Mouse (Mus musculus) embryonic facial prominence, embryonic 11.5 days (tissue): Measurements from ENCODE around the gene Mknk2. TPM values are rescaled to one million over a fixed set of nuclear protein-coding genes. Genes with fewer than 3 reads are reported as not detected.

ENCODE experiments used
- ATAC-seq: fragments of 200-750 bp; cut with Nextera tagmentation; replicated peaks from 2 replicates; pipeline ENCODE4 v1.8.0; 2017; ENCODE audit warnings: low read depth; ENCODE audit not compliant: insufficient number of reproducible peaks, low FRiP score, low TSS enrichment
- DNase-seq: peaks from one replicate; pipeline ENCODE4 v3.0.0-alpha.2; 2015; ENCODE audit warnings: low spot score
- H3K27ac ChIP-seq: fragments of 300-500 bp; sonication (generic); replicated peaks from 2 replicates; pipeline ENCODE4 v1.5.1; 2014; ENCODE audit warnings: mild to moderate bottlenecking, low read depth, low read length, control low read depth
- H3K27me3 ChIP-seq: fragments of 300-500 bp; sonication (generic); 2 replicates; pipeline ENCODE4 v1.6.1; 2014; ENCODE audit warnings: mild to moderate bottlenecking, low read length, moderate library complexity, mixed read lengths; ENCODE audit not compliant: control insufficient read depth, insufficient read depth
- H3K36me3 ChIP-seq: fragments of 300-500 bp; sonication (generic); replicated peaks from 2 replicates; pipeline ENCODE4 v1.6.1; 2014; ENCODE audit warnings: low read depth, mild to moderate bottlenecking, low read length, moderate library complexity, mixed read lengths; ENCODE audit not compliant: control insufficient read depth, insufficient read depth
- H3K4me1 ChIP-seq: fragments of 300-500 bp; sonication (generic); 2 replicates; pipeline ENCODE4 v1.6.1; 2014; ENCODE audit warnings: low read length, mixed read lengths; ENCODE audit not compliant: control insufficient read depth, insufficient read depth
- H3K4me2 ChIP-seq: fragments of 300-500 bp; sonication (generic); 2 replicates; pipeline ENCODE4 v1.6.1; 2014; ENCODE audit warnings: low read depth, mild to moderate bottlenecking, control low read depth, low read length, moderate library complexity
- H3K4me3 ChIP-seq: fragments of 300-500 bp; sonication (generic); 2 replicates; pipeline ENCODE4 v1.5.1; 2014; ENCODE audit warnings: low read depth, low read length, control low read depth
- H3K9ac ChIP-seq: fragments of 300-500 bp; sonication (generic); replicated peaks from 2 replicates; pipeline ENCODE4 v1.6.1; 2014; ENCODE audit warnings: mild to moderate bottlenecking, control low read depth, low read length
- H3K9me3 ChIP-seq: fragments of 300-500 bp; sonication (generic); replicated peaks from 2 replicates; pipeline ENCODE4 v1.6.1; 2016; ENCODE audit warnings: mild to moderate bottlenecking, low read length, inconsistent platforms, mixed read lengths; ENCODE audit not compliant: control insufficient read depth
- WGBS: fragments of 180-500 bp; shearing (Covaris S2); extraction: QIAGEN DNeasy Blood & Tissue Kit; methylation state at CpG from one replicate; pipeline ENCODE4 v1.1.7; 2014; 5-methylcytosine and 5-hydroxymethylcytosine counted together
- polyA plus RNA-seq: library from polyadenylated mRNA; unstranded; fragments of >200 nt; fragmentation: Nextera tagmentation; extraction: Ambion mirVana; gene quantifications from 2 replicates; pipeline ENCODE4 v1.2.1, GENCODE M21; 2014

Gene Mknk2
- polyA plus RNA-seq, 1 experiment from 2014 or later = 63.7 TPM

GRCm38 (mm10) chr10:80621940-80622660 lies 55.8 kb downstream of the Mknk2 start:
- peak overlapping the region; percentile 60 for H3K4me2 ChIP-seq
- ATAC-seq (peak; percentile 91), DNase-seq (peak; percentile 100)
- no peaks in the 10 kb centered on the region for H3K36me3 ChIP-seq
- under 1% methylated on average over 64 of the region's 64 CpGs for WGBS
- H3K27ac ChIP-seq = peak overlapping the region; percentile 78
- no peaks in the 10 kb centered on the region for H3K27me3 ChIP-seq
- H3K9ac ChIP-seq = peak overlapping the region; percentile 84
- peaks cover 4% of the 10 kb centered on the region; the same call in 1 of the 2 replicates for H3K4me1 ChIP-seq
- peak overlapping the region; percentile 90 for H3K4me3 ChIP-seq
- H3K9me3 ChIP-seq = no peaks in the 10 kb centered on the region

- peak overlapping the region; percentile 60 for H3K4me2 ChIP-seq
- DNase-seq = no peak
- peaks cover 4% of the 10 kb centered on the region; the same call in 1 of the 2 replicates for H3K4me1 ChIP-seq
Measured at GRCm38 (mm10) chr10:80621690-80621939, 56.3 kb downstream of the Mknk2 start.

GRCm38 (mm10) chr10:80620796-80621689 lies 56.9 kb downstream of the Mknk2 start:
- Histone ChIP-seq H3K4me1 (peaks cover 4% of the 10 kb centered on the region; the same call in 1 of the 2 replicates), H3K27ac (0 out of 2 replicates have a peak overlapping the region, but pooled peaks have one; percentile 8), H3K4me3 (peak overlapping the region; percentile 90), H3K9ac (peak overlapping the region; percentile 25), H3K9me3 (no peaks in the 10 kb centered on the region), H3K27me3 (no peaks in the 10 kb centered on the region), H3K4me2 (peak overlapping the region; percentile 60), H3K36me3 (no peaks in the 10 kb centered on the region)
- ATAC-seq (no peak), DNase-seq (no peak)
- 63% methylated on average over 16 of the region's 16 CpGs for WGBS

More at GRCm38 (mm10) chr10:80621690-80621939, 56.3 kb downstream of the Mknk2 start:
- ATAC-seq = no peak
- 5% methylated on average over 9 of the region's 9 CpGs for WGBS
- H3K9ac ChIP-seq = peak overlapping the region; percentile 25
- H3K9me3 ChIP-seq = no peaks in the 10 kb centered on the region
- H3K4me3 ChIP-seq = peak overlapping the region; percentile 90
- H3K27me3 ChIP-seq = no peaks in the 10 kb centered on the region
- H3K27ac ChIP-seq = 0 out of 2 replicates have a peak overlapping the region, but pooled peaks have one; percentile 8
- H3K36me3 ChIP-seq = no peaks in the 10 kb centered on the region

GRCm38 (mm10) chr10:80620365-80620764 lies 57.5 kb downstream of the Mknk2 start:
- no peaks in the 10 kb centered on the region; the same call in 1 of the 2 replicates for H3K36me3 ChIP-seq
- WGBS = 87% methylated on average over 9 of the region's 9 CpGs
- no peak overlapping the region for H3K4me3 ChIP-seq
- H3K4me2 ChIP-seq = no peak overlapping the region
- DNase-seq = no peak
- no peaks in the 10 kb centered on the region for H3K27me3 ChIP-seq
- H3K27ac ChIP-seq = no peak overlapping the region
- no peak overlapping the region for H3K9ac ChIP-seq
- H3K9me3 ChIP-seq = no peaks in the 10 kb centered on the region
- H3K4me1 ChIP-seq = peaks cover 4% of the 10 kb centered on the region; the same call in 1 of the 2 replicates
- no peak for ATAC-seq

GRCm38 (mm10) chr10:80619465-80620244 lies 58.3 kb downstream of the Mknk2 start:
- WGBS = 35% methylated on average over 8 of the region's 8 CpGs
- Histone ChIP-seq H3K36me3 (no peaks in the 10 kb centered on the region; the same call in 1 of the 2 replicates), H3K27ac (no peak overlapping the region), H3K4me1 (peaks cover 4% of the 10 kb centered on the region; the same call in 1 of the 2 replicates), H3K9me3 (no peaks in the 10 kb centered on the region), H3K4me2 (no peak overlapping the region), H3K27me3 (no peaks in the 10 kb centered on the region), H3K4me3 (no peak overlapping the region), H3K9ac (no peak overlapping the region)
- DNase-seq = peak; percentile 28
- no peak for ATAC-seq

- H3K27me3 ChIP-seq = no peaks in the 10 kb centered on the region
- no peak overlapping the region for H3K9ac ChIP-seq
- no peaks in the 10 kb centered on the region for H3K4me1 ChIP-seq
- 75% methylated on average over 9 of the region's 9 CpGs for WGBS
- H3K4me3 ChIP-seq = no peak overlapping the region
- ATAC-seq (no peak), DNase-seq (no peak)
- H3K27ac ChIP-seq = no peak overlapping the region
- H3K36me3 ChIP-seq = no peaks in the 10 kb centered on the region; the same call in 1 of the 2 replicates
- no peak overlapping the region for H3K4me2 ChIP-seq
- H3K9me3 ChIP-seq = no peaks in the 10 kb centered on the region
Measured at GRCm38 (mm10) chr10:80618181-80618580, 59.7 kb downstream of the Mknk2 start.
